Mouse (Mus musculus): ENCODE measurements around the gene Olfr153. TPM values are rescaled to one million over a fixed set of nuclear protein-coding genes. Genes with fewer than 3 reads are reported as not detected.
"Not testable (repeated sequence)": the region's sequence is repeated elsewhere in the genome, so short reads cannot be mapped to it uniquely, and the experiment has no call there.

Gene Olfr153
- total RNA-seq (2021): not detected

GRCm38 (mm10) chr2:87531496-87531895, at the start of gene Olfr153:
Olfr153 (plus strand) TSS chr2:87531796.
- intact Hi-C loops (cut with DNase I): no loop called here
- DNase-seq (ENCODE audit: extremely low spot score in 1 of 2, low spot score in 2 of 2): no peak

- intact Hi-C loops (cut with DNase I): no loop called here
- DNase-seq (ENCODE audit: extremely low spot score in 1 of 2, low spot score in 2 of 2): no peak
These were observed 49.3 kb upstream of the Olfr153 start for GRCm38 (mm10) chr2:87482276-87482675.

GRCm38 (mm10) chr2:87496993-87497392, 34.6 kb upstream of the Olfr153 start, which contains the start of gene Pramel7:
Pramel7 (minus strand) TSS chr2:87497093.
- intact Hi-C loops (cut with DNase I); DNase-seq (ENCODE audit: extremely low spot score in 1 of 2, low spot score in 2 of 2): not testable (repeated sequence)

GRCm38 (mm10) chr2:87506265-87506664, 25.3 kb upstream of the Olfr153 start, which contains the start of gene Pramel6:
Pramel6 (plus strand) TSS chr2:87506565.
- intact Hi-C loops (cut with DNase I): no loop called here
- no peak for DNase-seq (ENCODE audit: extremely low spot score in 1 of 2, low spot score in 2 of 2)

DNA sequence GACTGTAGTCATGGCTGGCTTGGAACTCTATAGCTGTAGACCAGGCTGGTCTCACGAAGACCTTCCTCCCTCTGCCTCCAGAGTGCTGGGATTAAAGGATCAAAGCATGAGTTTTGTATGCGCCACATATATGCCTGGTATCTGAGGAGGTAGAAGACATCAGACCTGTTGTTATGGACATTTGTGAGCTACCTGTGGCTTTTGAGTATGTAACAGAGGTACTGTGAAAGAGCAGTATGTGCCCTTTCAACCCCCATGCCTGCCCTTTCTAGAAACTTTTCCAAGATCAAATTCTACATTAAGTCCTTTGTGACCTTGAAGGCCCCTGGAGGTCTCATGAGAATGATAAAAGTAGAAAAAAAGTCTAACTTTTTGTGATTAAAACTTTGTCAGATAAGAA, 16.6 kb upstream of the Olfr153 start:
- intact Hi-C loops (cut with DNase I): no loop called here
- DNase-seq (ENCODE audit: extremely low spot score in 1 of 2, low spot score in 2 of 2): no peak

DNA sequence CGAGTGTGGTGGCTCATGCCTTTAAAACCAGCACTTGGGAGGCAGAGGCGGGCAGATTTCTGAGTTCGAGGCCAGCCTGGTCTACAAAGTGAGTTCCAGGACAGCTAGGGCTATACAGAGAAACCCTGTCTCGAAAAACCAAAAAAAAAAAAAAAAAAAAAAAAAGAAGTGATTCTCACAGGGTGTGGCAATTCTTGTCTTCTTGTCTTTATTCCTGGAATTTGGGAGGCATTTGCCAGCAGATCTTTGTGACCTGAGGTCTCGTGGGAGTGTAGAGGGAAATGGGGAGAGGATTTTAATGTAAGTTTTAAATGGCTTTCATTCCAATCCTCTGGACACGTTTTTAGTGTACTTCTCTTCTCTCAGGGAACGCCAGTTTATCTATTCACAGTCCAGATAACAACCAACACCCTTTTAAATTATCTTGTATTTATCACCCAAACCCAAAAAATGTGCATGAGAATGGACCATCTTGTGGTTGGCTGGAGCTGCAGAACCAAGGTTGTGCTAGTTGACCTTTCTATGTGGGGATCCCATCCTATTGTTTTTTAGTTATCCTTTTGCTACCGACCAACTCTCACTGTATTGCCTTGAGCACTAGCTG, 16.0 kb upstream of the Olfr153 start:
- intact Hi-C loops (cut with DNase I): no loop called here
- no peak for DNase-seq (ENCODE audit: extremely low spot score in 1 of 2, low spot score in 2 of 2)

DNA sequence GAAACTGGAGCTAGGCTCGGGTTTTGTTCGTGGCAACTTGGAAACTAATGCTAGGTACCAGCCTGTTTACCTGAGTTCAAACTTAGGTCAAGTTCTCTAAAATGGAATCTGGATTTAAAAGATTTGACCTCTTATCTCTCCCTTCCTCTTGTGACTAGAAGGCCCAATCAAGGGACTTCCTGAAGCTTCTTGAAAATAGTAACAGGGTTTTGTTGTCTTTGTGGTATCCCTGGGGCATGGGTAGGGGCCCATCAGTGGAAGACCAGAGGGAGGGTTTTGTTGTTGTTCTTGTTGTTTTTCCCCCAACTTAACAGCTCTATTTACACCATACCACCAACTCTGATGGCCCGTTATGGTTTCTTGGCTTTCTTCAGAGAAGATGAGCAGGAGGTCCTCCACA, 15.0 kb upstream of the Olfr153 start:
- DNase-seq (ENCODE audit: extremely low spot score in 1 of 2, low spot score in 2 of 2): no peak
- intact Hi-C loops (cut with DNase I): no loop called here

DNA sequence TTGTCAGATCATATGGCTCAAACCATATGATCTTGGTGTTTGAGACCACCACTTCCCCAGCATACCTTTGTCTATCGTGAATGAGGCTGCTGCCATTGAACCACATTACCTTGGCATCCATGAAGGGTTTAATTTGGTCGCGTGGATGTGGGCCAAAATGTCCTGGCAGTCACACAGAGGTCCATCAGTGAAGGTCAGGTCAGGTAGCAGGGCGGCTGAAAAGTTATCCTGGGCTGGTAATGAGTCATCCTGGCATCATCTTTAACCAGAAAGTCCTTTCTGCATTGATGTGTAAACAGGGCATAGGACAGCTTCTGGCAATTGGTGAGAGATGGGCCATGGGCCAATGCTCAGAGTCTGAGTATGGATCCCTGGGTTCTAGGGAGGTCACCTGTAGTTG, 10.9 kb upstream of the Olfr153 start:
- no peak for DNase-seq (ENCODE audit: extremely low spot score in 1 of 2, low spot score in 2 of 2)
- intact Hi-C loops (cut with DNase I): no loop called here

DNA sequence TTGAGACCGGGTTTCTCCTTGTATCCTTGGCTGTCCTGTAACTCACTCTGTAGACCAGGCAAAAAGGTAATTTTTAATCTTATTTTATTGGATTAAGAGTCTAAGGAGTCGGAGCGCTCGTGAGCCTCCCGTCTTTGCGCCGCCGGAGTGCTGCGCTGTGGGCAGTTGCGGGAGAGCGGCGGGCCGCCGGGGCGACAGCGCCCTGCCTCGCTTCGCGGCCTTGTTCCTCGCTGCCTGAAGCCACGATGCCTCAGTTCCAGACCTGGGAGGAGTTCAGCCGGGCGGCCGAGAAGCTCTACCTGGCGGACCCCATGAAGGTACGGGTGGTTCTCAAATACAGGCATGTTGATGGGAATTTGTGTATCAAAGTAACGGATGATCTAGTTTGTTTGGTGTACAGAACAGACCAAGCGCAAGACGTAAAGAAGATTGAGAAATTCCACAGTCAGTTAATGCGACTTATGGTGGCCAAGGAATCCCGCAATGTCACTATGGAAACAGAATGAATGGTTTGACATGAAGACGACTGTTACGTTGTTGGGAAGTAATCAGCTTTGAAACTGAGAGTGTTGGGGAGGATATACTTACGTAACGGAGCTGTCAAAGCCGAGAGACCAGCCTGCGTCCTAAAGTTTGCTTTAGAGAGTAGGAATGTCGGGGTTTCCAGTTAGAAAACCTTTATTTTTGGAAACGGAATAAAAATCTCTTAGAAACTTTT, 5.5 kb upstream of the Olfr153 start:
- not testable (repeated sequence) for DNase-seq (ENCODE audit: extremely low spot score in 1 of 2, low spot score in 2 of 2)

DNA sequence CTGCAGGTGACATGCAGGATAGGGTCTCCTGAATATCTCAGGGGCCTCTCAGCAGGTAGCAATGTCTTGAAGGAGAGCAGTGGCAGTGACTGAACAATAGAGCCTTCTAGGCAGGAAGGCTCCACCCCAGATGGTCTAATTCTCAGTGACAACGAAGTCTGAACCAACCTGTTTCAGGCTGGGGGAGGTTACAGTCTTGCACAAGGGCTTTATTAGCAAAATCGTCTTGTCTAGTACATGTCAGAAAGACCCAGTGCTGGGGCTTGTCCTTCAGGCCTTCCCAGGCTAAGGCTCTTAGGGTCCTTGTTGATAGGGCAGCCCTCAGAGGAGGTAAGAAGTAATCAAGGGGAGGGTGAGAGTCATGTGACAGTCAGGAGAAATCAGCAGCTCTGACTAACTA, 3.2 kb downstream of the Olfr153 start:
- DNase-seq (ENCODE audit: extremely low spot score in 1 of 2, low spot score in 2 of 2): no peak
- intact Hi-C loops (cut with DNase I): no loop called here

More for the DNA sequence above, 5.5 kb upstream of the Olfr153 start:
- intact Hi-C loops (cut with DNase I): not testable (repeated sequence)

DNA sequence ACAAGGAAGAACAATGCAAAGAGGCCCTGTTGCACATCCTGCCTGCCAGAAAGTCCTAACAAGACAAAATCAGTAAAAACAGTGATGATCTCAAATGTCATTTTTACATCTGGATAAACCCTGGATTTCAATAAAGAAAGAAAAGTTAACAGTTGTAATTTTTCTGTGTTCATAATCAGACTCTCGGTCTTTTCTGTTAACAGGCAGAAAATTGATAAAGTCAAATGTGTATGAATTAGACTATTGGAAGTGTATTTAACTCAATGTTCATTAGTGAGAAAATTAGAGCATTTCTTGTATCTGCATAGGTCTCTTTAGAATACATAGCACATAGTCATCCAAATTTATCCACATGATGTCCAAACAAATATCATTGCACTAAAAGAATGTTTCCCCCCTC, 13.8 kb downstream of the Olfr153 start, which contains the start of gene Olfr1128:
Gene Olfr1128 (minus strand): TSS at position 101 of the 400 bp plus-strand sequence.
- DNase-seq (ENCODE audit: extremely low spot score in 1 of 2, low spot score in 2 of 2): no peak
- intact Hi-C loops (cut with DNase I): no loop called here

DNA sequence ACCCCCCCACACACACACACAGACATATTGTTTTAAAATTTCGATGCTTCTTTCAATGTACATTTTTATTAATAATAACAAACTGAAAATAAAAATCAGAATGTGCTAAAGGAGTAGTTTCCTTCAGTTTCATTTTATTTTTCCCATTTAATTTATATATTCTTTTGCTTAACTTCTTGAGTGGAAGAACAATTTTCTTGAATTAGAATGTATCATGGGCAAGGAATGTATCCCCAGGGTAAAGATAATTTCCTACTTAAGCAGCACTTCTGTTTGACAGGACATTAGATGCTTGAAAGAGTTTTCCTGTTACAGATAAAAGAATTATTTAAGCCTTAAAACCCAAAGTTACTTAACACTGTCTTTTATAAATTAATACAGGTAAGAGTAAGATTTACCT, 42.0 kb downstream of the Olfr153 start, which contains the start of gene Olfr1129:
Gene Olfr1129 (plus strand): TSS at position 301 of the 400 bp plus-strand sequence.
- intact Hi-C loops (cut with DNase I): not testable (repeated sequence)

More for the DNA sequence above, 42.0 kb downstream of the Olfr153 start, which contains the start of gene Olfr1129:
- not testable (repeated sequence) for DNase-seq (ENCODE audit: extremely low spot score in 1 of 2, low spot score in 2 of 2)

Other genes with a start within 250 kb of the Olfr153 start
- gene Olfr1118, start 224.2 kb upstream of the Olfr153 start, total RNA-seq (2021): not detected
- gene Olfr1120, start 177.0 kb upstream of the Olfr153 start, total RNA-seq (2021): not detected
- gene Olfr1121, start 161.9 kb upstream of the Olfr153 start, total RNA-seq (2021): not detected
- not detected for gene Olfr1122, start 145.9 kb upstream of the Olfr153 start, total RNA-seq (2021)
- gene Olfr1123, start 115.2 kb upstream of the Olfr153 start, total RNA-seq (2021): not detected
- gene Olfr1124, start 101.5 kb upstream of the Olfr153 start, total RNA-seq (2021): not detected
- gene Olfr1126, start 77.8 kb upstream of the Olfr153 start, total RNA-seq (2021): not detected
- gene Pramel7, start 34.7 kb upstream of the Olfr153 start, total RNA-seq (2021): not detected
- gene Pramel6, start 25.2 kb upstream of the Olfr153 start, total RNA-seq (2021): not detected
- not detected for gene Olfr1128, start 13.7 kb downstream of the Olfr153 start, total RNA-seq (2021)
- not detected for gene Olfr1129, start 42.1 kb downstream of the Olfr153 start, total RNA-seq (2021)
- gene Olfr1130, start 74.4 kb downstream of the Olfr153 start, total RNA-seq (2021): not detected
- gene Olfr1131, start 95.3 kb downstream of the Olfr153 start, total RNA-seq (2021): not detected
- gene Olfr1132, start 105.7 kb downstream of the Olfr153 start, total RNA-seq (2021): not detected
- gene Olfr1133, start 115.6 kb downstream of the Olfr153 start, total RNA-seq (2021): not detected
- gene Olfr1134, start 126.7 kb downstream of the Olfr153 start, total RNA-seq (2021): not detected
- gene Olfr1135, start 141.9 kb downstream of the Olfr153 start, total RNA-seq (2021): not detected
- gene Olfr1136, start 162.2 kb downstream of the Olfr153 start, total RNA-seq (2021): not detected
- not detected for gene Olfr1137, start 181.4 kb downstream of the Olfr153 start, total RNA-seq (2021)
- gene Olfr1138, start 208.2 kb downstream of the Olfr153 start, total RNA-seq (2021): not detected
- not detected for gene Olfr1140, start 212.0 kb downstream of the Olfr153 start, total RNA-seq (2021)
- not detected for gene Olfr1141, start 222.2 kb downstream of the Olfr153 start, total RNA-seq (2021)
- gene Olfr152, start 247.7 kb downstream of the Olfr153 start, total RNA-seq (2021): not detected